Mouse (Mus musculus): ENCODE data around the gene Fance. TPM values are rescaled to one million over a fixed set of nuclear protein-coding genes. Genes with fewer than 3 reads are reported as not detected.

Fance gene
- polyA plus RNA-seq, 1 experiment from 2014 or later = 26.1 TPM

GRCm38 (mm10) chr17:28361921-28362652, 48.8 kb downstream of the Fance start:
- peak overlapping the region; percentile 33 for H3K4me3 ChIP-seq (ENCODE audit: low read depth, low read length)
- DNase-seq (ENCODE audit: low spot score) (no peak), ATAC-seq (ENCODE audit: low read depth) (0 out of 2 replicates have a peak, but pooled peaks have one; percentile 27)
- WGBS = 32% methylated on average over 11 of the region's 11 CpGs
- peak overlapping the region; percentile 57 for H3K9ac ChIP-seq (ENCODE audit: low read depth, low read length)
- no peak overlapping the region for H3K27ac ChIP-seq (replicated peaks; ENCODE audit: low read depth, low read length)
- peaks cover 30% of the 10 kb centered on the region for H3K27me3 ChIP-seq (replicated peaks; ENCODE audit: control insufficient read depth, insufficient read depth, low read length)
- H3K4me1 ChIP-seq (ENCODE audit: control insufficient read depth, insufficient read depth, low read length) = peaks cover 23% of the 10 kb centered on the region
- no peaks in the 10 kb centered on the region for H3K9me3 ChIP-seq (ENCODE audit: control insufficient read depth, low read length)
- H3K4me2 ChIP-seq (ENCODE audit: low read depth, low read length) = peak overlapping the region; percentile 65
- H3K36me3 ChIP-seq (ENCODE audit: control insufficient read depth, insufficient read depth, low read length) = no peaks in the 10 kb centered on the region

- ATAC-seq (ENCODE audit: low read depth) = peak; percentile 35; the same call in 1 of the 2 replicates
- 2% methylated on average over 25 of the region's 25 CpGs for WGBS
- peak overlapping the region; percentile 46; the same call in 1 of the 2 replicates for H3K27ac ChIP-seq (replicated peaks; ENCODE audit: low read depth, low read length)
Measured at GRCm38 (mm10) chr17:28362653-28363292, 49.5 kb downstream of the Fance start.

GRCm38 (mm10) chr17:28363507-28363906, 50.2 kb downstream of the Fance start:
- Histone ChIP-seq H3K4me1 (ENCODE audit: control insufficient read depth, insufficient read depth, low read length) (peaks cover 23% of the 10 kb centered on the region), H3K27ac (replicated peaks; ENCODE audit: low read depth, low read length) (no peak overlapping the region), H3K9me3 (ENCODE audit: control insufficient read depth, low read length) (no peaks in the 10 kb centered on the region), H3K36me3 (ENCODE audit: control insufficient read depth, insufficient read depth, low read length) (no peaks in the 10 kb centered on the region), H3K27me3 (replicated peaks; ENCODE audit: control insufficient read depth, insufficient read depth, low read length) (peaks cover 26% of the 10 kb centered on the region), H3K4me2 (ENCODE audit: low read depth, low read length) (peak overlapping the region; percentile 65), H3K4me3 (ENCODE audit: low read depth, low read length) (peak overlapping the region; percentile 33), H3K9ac (ENCODE audit: low read depth, low read length) (peak overlapping the region; percentile 57)
- WGBS = 25% methylated on average over 6 of the region's 6 CpGs
- no peak for DNase-seq (ENCODE audit: low spot score)
- ATAC-seq (ENCODE audit: low read depth) = 0 out of 2 replicates have a peak, but pooled peaks have one; percentile 23

More at GRCm38 (mm10) chr17:28362653-28363292, 49.5 kb downstream of the Fance start:
- H3K9ac ChIP-seq (ENCODE audit: low read depth, low read length) = peak overlapping the region; percentile 57
- H3K9me3 ChIP-seq (ENCODE audit: control insufficient read depth, low read length) = no peaks in the 10 kb centered on the region
- peak; percentile 65 for DNase-seq (ENCODE audit: low spot score)
- H3K27me3 ChIP-seq (replicated peaks; ENCODE audit: control insufficient read depth, insufficient read depth, low read length) = peaks cover 30% of the 10 kb centered on the region
- H3K36me3 ChIP-seq (ENCODE audit: control insufficient read depth, insufficient read depth, low read length) = no peaks in the 10 kb centered on the region
- peaks cover 23% of the 10 kb centered on the region for H3K4me1 ChIP-seq (ENCODE audit: control insufficient read depth, insufficient read depth, low read length)
- H3K4me2 ChIP-seq (ENCODE audit: low read depth, low read length) = peak overlapping the region; percentile 65
- H3K4me3 ChIP-seq (ENCODE audit: low read depth, low read length) = peak overlapping the region; percentile 33

GRCm38 (mm10) chr17:28365122-28365521, 51.8 kb downstream of the Fance start, which contains the start of gene Tulp1:
TSS of gene Tulp1 (minus strand) at chr17:28365222.
- Histone ChIP-seq H3K27me3 (replicated peaks; ENCODE audit: control insufficient read depth, insufficient read depth, low read length) (peaks cover 23% of the 10 kb centered on the region), H3K9me3 (ENCODE audit: control insufficient read depth, low read length) (no peaks in the 10 kb centered on the region), H3K9ac (ENCODE audit: low read depth, low read length) (peak within 1 kb of the TSS; percentile 57), H3K4me2 (ENCODE audit: low read depth, low read length) (peak within 1 kb of the TSS; percentile 65), H3K36me3 (ENCODE audit: control insufficient read depth, insufficient read depth, low read length) (no peaks in the 10 kb centered on the region), H3K4me1 (ENCODE audit: control insufficient read depth, insufficient read depth, low read length) (peaks cover 23% of the 10 kb centered on the region), H3K27ac (replicated peaks; ENCODE audit: low read depth, low read length) (no peak within 1 kb of the TSS), H3K4me3 (ENCODE audit: low read depth, low read length) (peak within 1 kb of the TSS; percentile 33)
- DNase-seq (ENCODE audit: low spot score) (no peak), ATAC-seq (ENCODE audit: low read depth) (no peak)
- 47% methylated on average over 8 of the region's 8 CpGs for WGBS

- no peak overlapping the region for H3K4me2 ChIP-seq (ENCODE audit: low read depth, low read length)
- ATAC-seq (ENCODE audit: low read depth) = no peak
- no peak overlapping the region for H3K27ac ChIP-seq (replicated peaks; ENCODE audit: low read depth, low read length)
Measured at GRCm38 (mm10) chr17:28368449-28368848, 55.1 kb downstream of the Fance start.

GRCm38 (mm10) chr17:28369056-28369455, 55.7 kb downstream of the Fance start:
- no peak for ATAC-seq (ENCODE audit: low read depth)
- H3K36me3 ChIP-seq (ENCODE audit: control insufficient read depth, insufficient read depth, low read length) = no peaks in the 10 kb centered on the region
- WGBS = 71% methylated on average over 5 of the region's 5 CpGs

More at GRCm38 (mm10) chr17:28368449-28368848, 55.1 kb downstream of the Fance start:
- Histone ChIP-seq H3K9me3 (ENCODE audit: control insufficient read depth, low read length) (no peaks in the 10 kb centered on the region), H3K27me3 (replicated peaks; ENCODE audit: control insufficient read depth, insufficient read depth, low read length) (peaks cover 19% of the 10 kb centered on the region), H3K4me3 (ENCODE audit: low read depth, low read length) (no peak overlapping the region), H3K36me3 (ENCODE audit: control insufficient read depth, insufficient read depth, low read length) (no peaks in the 10 kb centered on the region), H3K9ac (ENCODE audit: low read depth, low read length) (no peak overlapping the region), H3K4me1 (ENCODE audit: control insufficient read depth, insufficient read depth, low read length) (peaks cover 11% of the 10 kb centered on the region)
- peak; percentile 68 for DNase-seq (ENCODE audit: low spot score)
- 7% methylated on average over 13 of the region's 13 CpGs for WGBS

GRCm38 (mm10) chr17:28371286-28371685, 58.0 kb downstream of the Fance start:
- H3K9ac ChIP-seq (ENCODE audit: low read depth, low read length) = no peak overlapping the region
- H3K27ac ChIP-seq (replicated peaks; ENCODE audit: low read depth, low read length) = no peak overlapping the region
- no peaks in the 10 kb centered on the region for H3K4me1 ChIP-seq (ENCODE audit: control insufficient read depth, insufficient read depth, low read length)
- no peak overlapping the region for H3K4me3 ChIP-seq (ENCODE audit: low read depth, low read length)
- DNase-seq (ENCODE audit: low spot score) = no peak
- no peaks in the 10 kb centered on the region for H3K36me3 ChIP-seq (ENCODE audit: control insufficient read depth, insufficient read depth, low read length)
- 64% methylated on average over 2 of the region's 2 CpGs for WGBS
- no peaks in the 10 kb centered on the region for H3K9me3 ChIP-seq (ENCODE audit: control insufficient read depth, low read length)
- ATAC-seq (ENCODE audit: low read depth) = no peak
- no peak overlapping the region for H3K4me2 ChIP-seq (ENCODE audit: low read depth, low read length)
- peaks cover 13% of the 10 kb centered on the region for H3K27me3 ChIP-seq (replicated peaks; ENCODE audit: control insufficient read depth, insufficient read depth, low read length)

More at GRCm38 (mm10) chr17:28369056-28369455, 55.7 kb downstream of the Fance start:
- H3K27me3 ChIP-seq (replicated peaks; ENCODE audit: control insufficient read depth, insufficient read depth, low read length) = peaks cover 13% of the 10 kb centered on the region
- no peak overlapping the region for H3K9ac ChIP-seq (ENCODE audit: low read depth, low read length)
- H3K27ac ChIP-seq (replicated peaks; ENCODE audit: low read depth, low read length) = no peak overlapping the region
- H3K4me2 ChIP-seq (ENCODE audit: low read depth, low read length) = no peak overlapping the region
- DNase-seq (ENCODE audit: low spot score) = no peak
- no peaks in the 10 kb centered on the region for H3K9me3 ChIP-seq (ENCODE audit: control insufficient read depth, low read length)
- peaks cover 5% of the 10 kb centered on the region; the same call in 1 of the 2 replicates for H3K4me1 ChIP-seq (ENCODE audit: control insufficient read depth, insufficient read depth, low read length)
- H3K4me3 ChIP-seq (ENCODE audit: low read depth, low read length) = no peak overlapping the region

GRCm38 (mm10) chr17:28371941-28372340, 58.6 kb downstream of the Fance start:
- Histone ChIP-seq H3K27ac (replicated peaks; ENCODE audit: low read depth, low read length) (no peak overlapping the region), H3K36me3 (ENCODE audit: control insufficient read depth, insufficient read depth, low read length) (no peaks in the 10 kb centered on the region), H3K4me3 (ENCODE audit: low read depth, low read length) (no peak overlapping the region), H3K9me3 (ENCODE audit: control insufficient read depth, low read length) (no peaks in the 10 kb centered on the region), H3K27me3 (replicated peaks; ENCODE audit: control insufficient read depth, insufficient read depth, low read length) (peaks cover 13% of the 10 kb centered on the region), H3K4me1 (ENCODE audit: control insufficient read depth, insufficient read depth, low read length) (no peaks in the 10 kb centered on the region), H3K4me2 (ENCODE audit: low read depth, low read length) (no peak overlapping the region), H3K9ac (ENCODE audit: low read depth, low read length) (no peak overlapping the region)
- ATAC-seq (ENCODE audit: low read depth) (no peak), DNase-seq (ENCODE audit: low spot score) (no peak)
- WGBS = 64% methylated on average over 1 of the region's 1 CpGs
